Mouse (Mus musculus): ENCODE measurements at regions not wholly inside any gene's neighbourhood (a gene's known extent, or its start where the extent isn't known, plus 50 kb on each side); places are given as distances from the start of the nearest gene placed in this dataset.

- TF ChIP-seq CTCF (IDR thresholded peaks at IDR 0.05; ENCODE audit: low read depth) = no peak
- no peak for TF ChIP-seq EP300 (optimal IDR thresholded peaks at IDR 0.05)
Observed at GRCm38 (mm10) chr4:148734547-148734946, 69.7 kb upstream of the Casz1 start.
